Mouse (Mus musculus) midbrain, embryonic 16.5 days (tissue): ENCODE measurements around the gene Ick. TPM values are rescaled to one million over a fixed set of nuclear protein-coding genes. Genes with fewer than 3 reads are reported as not detected.
A peak's percentile ranks its signal among the peaks of the same experiment; 100 is the strongest.
"Not testable (repeated sequence)": the region's sequence is repeated elsewhere in the genome, so short reads cannot be mapped to it uniquely, and the experiment has no call there.

Source experiments
- ATAC-seq: fragments of 200-750 bp; cut with Nextera tagmentation; 2 replicates; pipeline ENCODE4 v1.8.0; 2017; ENCODE audit warnings: moderate TSS enrichment
- H3K27ac ChIP-seq: fragments of 300-500 bp; sonication (generic); 2 replicates; pipeline ENCODE4 v1.5.1; 2014; ENCODE audit warnings: mild to moderate bottlenecking, low read length, mixed read lengths
- H3K27me3 ChIP-seq: fragments of 300-500 bp; sonication (generic); 2 replicates; pipeline ENCODE4 v1.6.1; 2014; ENCODE audit warnings: low read depth, low read length, mixed read lengths; ENCODE audit not compliant: control insufficient read depth, insufficient read depth
- H3K36me3 ChIP-seq: fragments of 300-500 bp; sonication (generic); 2 replicates; pipeline ENCODE4 v1.6.1; 2014; ENCODE audit warnings: mild to moderate bottlenecking, low read length, moderate library complexity, mixed read lengths; ENCODE audit not compliant: control insufficient read depth, insufficient read depth
- H3K4me1 ChIP-seq: fragments of 300-500 bp; sonication (generic); 2 replicates; pipeline ENCODE4 v1.6.1; 2014; ENCODE audit warnings: mild to moderate bottlenecking, low read length, mixed read lengths; ENCODE audit not compliant: control insufficient read depth, insufficient read depth
- H3K4me2 ChIP-seq: fragments of 300-500 bp; sonication (generic); 2 replicates; pipeline ENCODE4 v1.6.1; 2014; ENCODE audit warnings: mild to moderate bottlenecking, low read length, mixed read lengths
- H3K4me3 ChIP-seq: fragments of 300-500 bp; sonication (generic); 2 replicates; pipeline ENCODE4 v1.5.1; 2014; ENCODE audit warnings: low read depth, mild to moderate bottlenecking, low read length, moderate library complexity, mixed read lengths
- H3K9ac ChIP-seq: fragments of 300-500 bp; sonication (generic); 2 replicates; pipeline ENCODE4 v1.6.1; 2014; ENCODE audit warnings: low read depth, low read length, mixed read lengths
- H3K9me3 ChIP-seq: fragments of 300-500 bp; sonication (generic); replicated peaks from 2 replicates; pipeline ENCODE4 v1.6.1; 2014; ENCODE audit warnings: mild to moderate bottlenecking, low read length, mixed read lengths; ENCODE audit not compliant: control insufficient read depth, poor library complexity, severe bottlenecking
- WGBS: fragments of 180-500 bp; shearing (Covaris S2); extraction: QIAGEN DNeasy Blood & Tissue Kit; methylation state at CpG from one replicate; pipeline ENCODE4 v1.1.7; 2014; 5-methylcytosine and 5-hydroxymethylcytosine counted together
- polyA plus RNA-seq: library from polyadenylated mRNA; unstranded; fragments of >200 nt; fragmentation: Nextera tagmentation; extraction: Ambion mirVana; gene quantifications from 2 replicates; pipeline ENCODE4 v1.2.1, GENCODE M21; 2015

The Ick gene
- polyA plus RNA-seq, 1 experiment from 2014 or later: 42.5 TPM

- Histone ChIP-seq H3K27me3 (no peaks in the 10 kb centered on the region), H3K4me3 (no peak overlapping the region), H3K4me2 (no peak overlapping the region), H3K36me3 (peaks cover 11% of the 10 kb centered on the region; the same call in 1 of the 2 replicates), H3K27ac (no peak overlapping the region), H3K9me3 (no peaks in the 10 kb centered on the region), H3K9ac (no peak overlapping the region), H3K4me1 (no peaks in the 10 kb centered on the region)
- no peak for ATAC-seq
- 92% methylated on average over 6 of the region's 6 CpGs for WGBS
Observed at GRCm38 (mm10) chr9:78168864-78169263, 59.9 kb downstream of the Ick start.

- Histone ChIP-seq H3K4me3 (no peak overlapping the region), H3K36me3 (no peaks in the 10 kb centered on the region), H3K4me2 (no peak overlapping the region), H3K27ac (no peak overlapping the region), H3K4me1 (peaks cover 6% of the 10 kb centered on the region; the same call in 1 of the 2 replicates), H3K9me3 (no peaks in the 10 kb centered on the region), H3K9ac (no peak overlapping the region), H3K27me3 (no peaks in the 10 kb centered on the region)
- WGBS: 49% methylated on average over 1 of the region's 1 CpGs
- ATAC-seq: no peak
Observed at GRCm38 (mm10) chr9:78174016-78174415, 65.0 kb downstream of the Ick start.

GRCm38 (mm10) chr9:78174925-78175276, 65.9 kb downstream of the Ick start:
- Histone ChIP-seq H3K4me2 (peak overlapping the region; percentile 31; the same call in 1 of the 2 replicates), H3K27ac (peak overlapping the region; percentile 13; the same call in 1 of the 2 replicates)
- not testable (repeated sequence) for H3K4me3 ChIP-seq, H3K36me3 ChIP-seq, H3K27me3 ChIP-seq, H3K9me3 ChIP-seq, H3K9ac ChIP-seq, H3K4me1 ChIP-seq
- WGBS: 46% methylated on average over 3 of the region's 3 CpGs
- peak; percentile 43 for ATAC-seq

GRCm38 (mm10) chr9:78175277-78176200, 66.5 kb downstream of the Ick start:
- ATAC-seq: peak; percentile 98
- H3K9me3 ChIP-seq: no peaks in the 10 kb centered on the region
- peak overlapping the region; percentile 99 for H3K27ac ChIP-seq
- peak overlapping the region; percentile 71 for H3K4me3 ChIP-seq
- peak overlapping the region; percentile 87 for H3K9ac ChIP-seq
- H3K4me1 ChIP-seq: peaks cover 6% of the 10 kb centered on the region; the same call in 1 of the 2 replicates
- no peaks in the 10 kb centered on the region for H3K27me3 ChIP-seq
- WGBS: under 1% methylated on average over 48 of the region's 58 CpGs
- H3K36me3 ChIP-seq: no peaks in the 10 kb centered on the region
- H3K4me2 ChIP-seq: peak overlapping the region; percentile 56

- peak overlapping the region; percentile 99 for H3K27ac ChIP-seq
- no peaks in the 10 kb centered on the region for H3K9me3 ChIP-seq
- H3K9ac ChIP-seq: peak overlapping the region; percentile 87
- H3K27me3 ChIP-seq: no peaks in the 10 kb centered on the region
- no peaks in the 10 kb centered on the region for H3K36me3 ChIP-seq
- peak; percentile 85 for ATAC-seq
- H3K4me2 ChIP-seq: peak overlapping the region; percentile 56
- under 1% methylated on average over 22 of the region's 22 CpGs for WGBS
- peak overlapping the region; percentile 71 for H3K4me3 ChIP-seq
- peaks cover 6% of the 10 kb centered on the region; the same call in 1 of the 2 replicates for H3K4me1 ChIP-seq
Observed at GRCm38 (mm10) chr9:78176201-78176727, 67.3 kb downstream of the Ick start.

GRCm38 (mm10) chr9:78176831-78177230, 67.8 kb downstream of the Ick start:
- Histone ChIP-seq H3K4me3 (peak overlapping the region; percentile 71), H3K9me3 (no peaks in the 10 kb centered on the region), H3K27ac (peak overlapping the region; percentile 99), H3K4me1 (peaks cover 6% of the 10 kb centered on the region; the same call in 1 of the 2 replicates), H3K9ac (peak overlapping the region; percentile 87), H3K27me3 (no peaks in the 10 kb centered on the region), H3K4me2 (peak overlapping the region; percentile 56), H3K36me3 (no peaks in the 10 kb centered on the region)
- WGBS: 33% methylated on average over 7 of the region's 7 CpGs
- ATAC-seq: no peak

- Histone ChIP-seq H3K9ac (no peak overlapping the region), H3K4me3 (no peak overlapping the region), H3K9me3 (no peaks in the 10 kb centered on the region), H3K36me3 (no peaks in the 10 kb centered on the region), H3K27me3 (no peaks in the 10 kb centered on the region), H3K4me1 (peaks cover 6% of the 10 kb centered on the region; the same call in 1 of the 2 replicates), H3K4me2 (no peak overlapping the region), H3K27ac (no peak overlapping the region)
- WGBS: 74% methylated on average over 5 of the region's 5 CpGs
- no peak for ATAC-seq
Observed at GRCm38 (mm10) chr9:78178197-78178596, 69.2 kb downstream of the Ick start.

GRCm38 (mm10) chr9:78179071-78179470, 70.1 kb downstream of the Ick start:
- no peak overlapping the region for H3K27ac ChIP-seq
- WGBS: 93% methylated on average over 2 of the region's 2 CpGs
- no peak overlapping the region for H3K4me3 ChIP-seq
- H3K9ac ChIP-seq: no peak overlapping the region
- ATAC-seq: no peak
- H3K4me1 ChIP-seq: peaks cover 6% of the 10 kb centered on the region; the same call in 1 of the 2 replicates
- H3K36me3 ChIP-seq: no peaks in the 10 kb centered on the region
- no peak overlapping the region for H3K4me2 ChIP-seq
- H3K27me3 ChIP-seq: no peaks in the 10 kb centered on the region
- H3K9me3 ChIP-seq: no peaks in the 10 kb centered on the region

GRCm38 (mm10) chr9:78182474-78182873, 73.5 kb downstream of the Ick start, which contains the start of gene Gsta4:
Gsta4 (plus strand) TSS chr9:78182774.
- not testable (repeated sequence) for H3K27ac ChIP-seq, H3K27me3 ChIP-seq, H3K4me1 ChIP-seq, H3K36me3 ChIP-seq, H3K9me3 ChIP-seq, ATAC-seq, H3K4me3 ChIP-seq, H3K4me2 ChIP-seq, H3K9ac ChIP-seq
- 100% methylated on average over 4 of the region's 7 CpGs for WGBS
